Mouse (Mus musculus): Measurements from ENCODE around the gene Map3k3. TPM values are rescaled to one million over a fixed set of nuclear protein-coding genes. Genes with fewer than 3 reads are reported as not detected.
"Not testable (repeated sequence)": the region's sequence is repeated elsewhere in the genome, so short reads cannot be mapped to it uniquely, and the experiment has no call there.

Gene Map3k3
- polyA plus RNA-seq, 1 experiment from 2014 or later, result 28.2 TPM

DNA sequence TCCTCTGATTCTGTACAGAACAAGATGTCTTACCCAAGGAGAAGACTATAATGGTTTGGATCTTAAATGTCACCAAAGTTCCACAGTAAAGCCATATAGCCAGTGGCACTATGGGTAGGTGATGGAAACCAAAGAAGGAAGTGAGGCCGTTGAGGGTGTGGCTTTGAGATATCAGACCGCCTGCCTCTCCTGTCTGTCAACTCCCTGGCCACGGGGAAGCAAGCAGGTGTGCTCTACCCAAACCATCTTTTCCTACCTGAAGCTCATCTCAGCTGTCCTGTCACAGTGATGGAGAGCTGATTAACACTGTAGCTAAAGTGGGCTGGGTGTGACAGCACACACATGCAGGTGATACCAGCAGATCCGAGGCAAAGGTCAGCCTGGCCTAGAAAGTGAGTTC lies 113.9 kb downstream of the Map3k3 start:
- 72% methylated on average over 4 of the region's 4 CpGs for whole genome bisulfite sequencing
- H3K4me3 ChIP-seq, result no peak overlapping the region
- no peaks in the 10 kb centered on the region for H3K9me3 ChIP-seq
- H3K4me2 ChIP-seq, result no peak overlapping the region
- ATAC-seq (ENCODE audit: borderline replicate concordance, extremely low read depth, low FRiP score, low TSS enrichment), result no peak
- H3K36me3 ChIP-seq, result peaks cover 45% of the 10 kb centered on the region
- no peak overlapping the region for H3K27ac ChIP-seq
- peaks cover 14% of the 10 kb centered on the region; the same call in 1 of the 2 replicates for H3K4me1 ChIP-seq
- H3K9ac ChIP-seq, result no peak overlapping the region
- no peaks in the 10 kb centered on the region for H3K27me3 ChIP-seq

DNA sequence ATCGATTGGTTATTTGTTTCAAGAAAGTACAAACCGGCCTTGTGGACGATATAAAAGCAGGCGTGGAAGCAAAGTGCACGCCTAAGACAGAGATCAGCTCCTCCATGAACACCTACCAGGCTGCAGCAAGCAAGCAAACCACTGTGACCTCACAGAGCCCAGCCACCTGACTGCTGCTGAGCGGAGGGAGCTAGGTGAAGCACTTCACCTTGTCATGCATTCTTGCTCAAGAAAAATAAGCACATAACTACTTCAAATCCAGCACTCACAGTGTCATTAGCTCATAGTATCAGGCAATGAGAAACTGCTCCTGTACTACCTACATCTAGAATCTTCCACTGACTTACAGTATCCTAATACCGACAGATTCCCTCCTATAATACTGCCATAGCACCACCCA lies 115.6 kb downstream of the Map3k3 start:
- H3K4me3 ChIP-seq; ATAC-seq (ENCODE audit: borderline replicate concordance, extremely low read depth, low FRiP score, low TSS enrichment); H3K4me2 ChIP-seq; H3K4me1 ChIP-seq; H3K9ac ChIP-seq; H3K27ac ChIP-seq; H3K9me3 ChIP-seq; H3K27me3 ChIP-seq: not testable (repeated sequence)
- peaks cover 55% of the 10 kb centered on the region for H3K36me3 ChIP-seq
- 92% methylated on average over 7 of the region's 7 CpGs for WGBS

DNA sequence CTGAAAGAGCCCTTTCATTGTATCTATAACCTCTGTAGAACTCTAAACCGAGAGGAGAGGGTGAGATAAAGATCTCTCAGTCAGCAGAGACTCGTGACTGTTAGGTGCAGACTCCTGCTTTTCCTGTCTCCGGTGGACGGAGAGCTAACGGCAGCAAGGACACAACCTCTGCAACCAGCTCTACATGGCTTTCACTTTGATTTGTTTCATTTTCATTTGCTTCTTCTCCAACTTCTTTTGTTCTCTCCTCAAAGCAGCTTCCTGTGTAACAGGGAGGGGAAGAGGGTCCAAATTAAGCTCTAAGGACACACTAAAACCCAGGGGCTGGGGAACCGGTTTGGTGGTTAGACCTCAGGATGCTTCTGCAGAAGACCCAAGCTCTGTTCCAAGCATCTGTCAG lies 116.3 kb downstream of the Map3k3 start:
- Histone ChIP-seq H3K36me3 (peaks cover 63% of the 10 kb centered on the region), H3K27me3 (no peaks in the 10 kb centered on the region), H3K4me2 (no peak overlapping the region), H3K4me1 (no peaks in the 10 kb centered on the region), H3K27ac (no peak overlapping the region), H3K9ac (no peak overlapping the region), H3K9me3 (no peaks in the 10 kb centered on the region), H3K4me3 (no peak overlapping the region)
- no peak for ATAC-seq (ENCODE audit: borderline replicate concordance, extremely low read depth, low FRiP score, low TSS enrichment)
- WGBS, result 74% methylated on average over 6 of the region's 6 CpGs

DNA sequence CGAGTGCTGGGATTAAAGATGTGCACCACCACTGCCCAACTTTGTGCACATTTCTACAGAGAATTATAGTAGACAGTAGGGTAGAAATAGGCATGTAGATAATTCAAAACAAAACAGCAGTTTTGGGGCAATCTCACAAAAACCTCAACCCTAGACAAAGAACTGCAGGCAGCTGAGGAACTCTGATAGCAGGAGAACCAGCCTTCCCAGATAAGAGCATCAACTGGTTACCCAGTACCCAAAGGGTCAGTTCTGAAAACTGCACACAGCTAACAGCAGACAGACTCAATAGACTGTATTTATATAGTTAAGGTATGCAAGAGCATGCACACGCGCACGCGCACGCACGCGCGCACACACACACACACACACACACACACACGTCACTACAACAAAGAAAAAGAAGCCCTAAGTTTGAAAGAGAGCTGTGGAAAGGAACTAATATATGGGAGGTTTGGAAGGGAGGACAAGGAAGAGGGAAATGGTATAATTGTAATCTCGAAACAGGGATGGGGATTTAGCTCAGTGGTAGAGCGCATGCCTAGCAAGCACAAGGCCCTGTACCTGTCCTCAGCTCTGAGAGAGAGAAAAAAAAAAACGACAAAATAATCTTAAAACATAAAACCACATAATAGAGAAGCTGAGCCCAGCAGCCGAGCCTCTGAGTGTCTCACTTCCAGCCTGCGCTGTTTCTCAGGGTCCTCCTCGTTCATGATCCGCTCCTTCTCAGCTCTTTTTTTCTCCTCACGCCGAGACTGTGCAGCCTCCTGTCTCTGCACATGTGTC lies 117.1 kb downstream of the Map3k3 start:
- Histone ChIP-seq H3K4me3 (no peak overlapping the region), H3K27ac (no peak overlapping the region), H3K4me2 (no peak overlapping the region), H3K4me1 (no peaks in the 10 kb centered on the region), H3K9me3 (no peaks in the 10 kb centered on the region), H3K36me3 (peaks cover 69% of the 10 kb centered on the region), H3K9ac (no peak overlapping the region), H3K27me3 (no peaks in the 10 kb centered on the region)
- 93% methylated on average over 19 of the region's 19 CpGs for WGBS
- no peak for ATAC-seq (ENCODE audit: borderline replicate concordance, extremely low read depth, low FRiP score, low TSS enrichment)

DNA sequence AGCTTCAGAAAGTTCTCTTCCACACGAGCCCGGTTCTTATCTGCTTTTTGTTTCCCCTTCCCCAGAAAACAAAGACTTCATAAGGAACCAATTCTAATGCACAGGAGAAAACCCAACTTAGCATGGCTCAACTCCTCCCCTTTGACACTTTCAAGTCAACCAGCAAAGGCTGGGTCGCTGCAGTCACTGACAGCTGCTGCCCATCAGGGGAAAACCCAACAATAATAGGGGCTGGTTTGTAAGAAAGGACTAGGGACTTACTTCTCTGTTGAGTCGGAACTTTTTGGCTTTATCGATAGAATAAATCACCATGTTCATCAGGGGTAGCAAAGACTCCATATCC lies 117.7 kb downstream of the Map3k3 start, which contains the start of gene Strada:
Strada (minus strand) TSS at position 46 of the 343 bp plus-strand sequence.
- ATAC-seq (ENCODE audit: borderline replicate concordance, extremely low read depth, low FRiP score, low TSS enrichment), result no peak
- Histone ChIP-seq H3K9ac (no peak within 1 kb of the TSS), H3K4me1 (no peaks in the 10 kb centered on the region), H3K27ac (no peak within 1 kb of the TSS), H3K9me3 (no peaks in the 10 kb centered on the region), H3K36me3 (peaks cover 75% of the 10 kb centered on the region), H3K27me3 (no peaks in the 10 kb centered on the region), H3K4me3 (no peak within 1 kb of the TSS), H3K4me2 (no peak within 1 kb of the TSS)
- 78% methylated on average over 5 of the region's 5 CpGs for WGBS

Other genes starting within 250 kb of the Map3k3 start
- gene Cyb561, start 131.3 kb upstream of the Map3k3 start, polyA plus RNA-seq (2015; fragmentation: Nextera tagmentation; extraction: Ambion mirVana), result 34.2 and 39.8 TPM in 2 replicates
- gene Ace, start 116.7 kb upstream of the Map3k3 start, polyA plus RNA-seq (2015; fragmentation: Nextera tagmentation; extraction: Ambion mirVana), result 7.5 and 9.4 TPM in 2 replicates
- gene Ace3, start 89.9 kb upstream of the Map3k3 start, polyA plus RNA-seq (2015; fragmentation: Nextera tagmentation; extraction: Ambion mirVana), result 0.20 and 0.36 TPM in 2 replicates
- gene Kcnh6, start 76.5 kb upstream of the Map3k3 start, polyA plus RNA-seq (2015; fragmentation: Nextera tagmentation; extraction: Ambion mirVana), result 0.34 and 0.62 TPM in 2 replicates
- gene Dcaf7, start 47.7 kb upstream of the Map3k3 start, polyA plus RNA-seq (2015; fragmentation: Nextera tagmentation; extraction: Ambion mirVana), result 64.3 and 67.8 TPM in 2 replicates
- 9.0 and 10.1 TPM in 2 replicates for gene Taco1, start 18.6 kb upstream of the Map3k3 start, polyA plus RNA-seq (2015; fragmentation: Nextera tagmentation; extraction: Ambion mirVana)
- gene Gm10840, start 76.2 kb downstream of the Map3k3 start, polyA plus RNA-seq (2015; fragmentation: Nextera tagmentation; extraction: Ambion mirVana), result not detected in 2 replicates
- gene Limd2, start 76.2 kb downstream of the Map3k3 start, polyA plus RNA-seq (2015; fragmentation: Nextera tagmentation; extraction: Ambion mirVana), result 237 and 246 TPM in 2 replicates
- gene Strada, start 117.6 kb downstream of the Map3k3 start, polyA plus RNA-seq (2015; fragmentation: Nextera tagmentation; extraction: Ambion mirVana), result 24.3 and 25.1 TPM in 2 replicates
- gene Ccdc47, start 131.7 kb downstream of the Map3k3 start, polyA plus RNA-seq (2015; fragmentation: Nextera tagmentation; extraction: Ambion mirVana), result 80.2 and 88.7 TPM in 2 replicates
- 69.8 and 72.7 TPM in 2 replicates for gene Ddx42, start 132.3 kb downstream of the Map3k3 start, polyA plus RNA-seq (2015; fragmentation: Nextera tagmentation; extraction: Ambion mirVana)
- gene Ftsj3, start 171.5 kb downstream of the Map3k3 start, polyA plus RNA-seq (2015; fragmentation: Nextera tagmentation; extraction: Ambion mirVana), result 50.2 and 54.1 TPM in 2 replicates
- gene Psmc5, start 171.5 kb downstream of the Map3k3 start, polyA plus RNA-seq (2015; fragmentation: Nextera tagmentation; extraction: Ambion mirVana), result 271 and 275 TPM in 2 replicates
- 79.1 and 81.6 TPM in 2 replicates for gene Smarcd2, start 188.4 kb downstream of the Map3k3 start, polyA plus RNA-seq (2015; fragmentation: Nextera tagmentation; extraction: Ambion mirVana)
- gene Tcam1, start 192.1 kb downstream of the Map3k3 start, polyA plus RNA-seq (2015; fragmentation: Nextera tagmentation; extraction: Ambion mirVana), result 0.23 and 0.24 TPM in 2 replicates
- gene Gh, start 217.3 kb downstream of the Map3k3 start, polyA plus RNA-seq (2015; fragmentation: Nextera tagmentation; extraction: Ambion mirVana), result not detected in 2 replicates
- 4.2 TPM in 2 replicates for gene Cd79b, start 230.1 kb downstream of the Map3k3 start, polyA plus RNA-seq (2015; fragmentation: Nextera tagmentation; extraction: Ambion mirVana)

Measured in lung, embryonic 15.5 days (tissue).